Mouse (Mus musculus): Measurements from ENCODE around the gene Ppp1cc. TPM values are rescaled to one million over a fixed set of nuclear protein-coding genes. Genes with fewer than 3 reads are reported as not detected.

Ppp1cc gene
- polyA plus RNA-seq, 1 experiment from 2014 or later, result 238 TPM

GRCm38 (mm10) chr5:122191269-122192063 lies 33.4 kb downstream of the Ppp1cc start:
- Histone ChIP-seq H3K36me3 (ENCODE audit: control insufficient read depth, insufficient read depth, low read length) (no peaks in the 10 kb centered on the region), H3K9me3 (ENCODE audit: control insufficient read depth, low read length) (no peaks in the 10 kb centered on the region), H3K4me3 (replicated peaks; ENCODE audit: low read depth, low read length) (no peak overlapping the region), H3K27me3 (ENCODE audit: control insufficient read depth, insufficient read depth, low read length) (no peaks in the 10 kb centered on the region), H3K4me1 (ENCODE audit: control insufficient read depth, insufficient read depth, low read length) (no peaks in the 10 kb centered on the region), H3K9ac (replicated peaks; ENCODE audit: low read length) (no peak overlapping the region), H3K4me2 (ENCODE audit: low read length) (no peak overlapping the region), H3K27ac (replicated peaks; ENCODE audit: low read depth, low read length) (no peak overlapping the region)
- DNase-seq, result no peak
- WGBS, result 74% methylated on average over 12 of the region's 12 CpGs
- ATAC-seq (ENCODE audit: low FRiP score, low TSS enrichment), result no peak

GRCm38 (mm10) chr5:122192347-122192746 lies 34.3 kb downstream of the Ppp1cc start:
- no peak overlapping the region for H3K4me3 ChIP-seq (replicated peaks; ENCODE audit: low read depth, low read length)
- WGBS, result 55% methylated on average over 3 of the region's 4 CpGs
- no peak overlapping the region for H3K9ac ChIP-seq (replicated peaks; ENCODE audit: low read length)
- H3K4me2 ChIP-seq (ENCODE audit: low read length), result no peak overlapping the region
- no peak for ATAC-seq (ENCODE audit: low FRiP score, low TSS enrichment)
- H3K27ac ChIP-seq (replicated peaks; ENCODE audit: low read depth, low read length), result no peak overlapping the region
- no peak for DNase-seq
- H3K27me3 ChIP-seq (ENCODE audit: control insufficient read depth, insufficient read depth, low read length), result no peaks in the 10 kb centered on the region
- no peaks in the 10 kb centered on the region for H3K36me3 ChIP-seq (ENCODE audit: control insufficient read depth, insufficient read depth, low read length)
- no peaks in the 10 kb centered on the region for H3K9me3 ChIP-seq (ENCODE audit: control insufficient read depth, low read length)
- H3K4me1 ChIP-seq (ENCODE audit: control insufficient read depth, insufficient read depth, low read length), result no peaks in the 10 kb centered on the region

GRCm38 (mm10) chr5:122200872-122201271 lies 42.8 kb downstream of the Ppp1cc start:
- DNase-seq (no peak), ATAC-seq (ENCODE audit: low FRiP score, low TSS enrichment) (no peak)
- Histone ChIP-seq H3K9ac (replicated peaks; ENCODE audit: low read length) (no peak overlapping the region), H3K4me3 (replicated peaks; ENCODE audit: low read depth, low read length) (no peak overlapping the region), H3K4me2 (ENCODE audit: low read length) (no peak overlapping the region), H3K36me3 (ENCODE audit: control insufficient read depth, insufficient read depth, low read length) (no peaks in the 10 kb centered on the region), H3K27me3 (ENCODE audit: control insufficient read depth, insufficient read depth, low read length) (no peaks in the 10 kb centered on the region), H3K27ac (replicated peaks; ENCODE audit: low read depth, low read length) (no peak overlapping the region), H3K4me1 (ENCODE audit: control insufficient read depth, insufficient read depth, low read length) (no peaks in the 10 kb centered on the region), H3K9me3 (ENCODE audit: control insufficient read depth, low read length) (no peaks in the 10 kb centered on the region)
- 95% methylated on average over 4 of the region's 4 CpGs for WGBS

- Histone ChIP-seq H3K9ac (replicated peaks; ENCODE audit: low read length) (no peak overlapping the region), H3K4me2 (ENCODE audit: low read length) (no peak overlapping the region), H3K27me3 (ENCODE audit: control insufficient read depth, insufficient read depth, low read length) (no peaks in the 10 kb centered on the region), H3K4me1 (ENCODE audit: control insufficient read depth, insufficient read depth, low read length) (no peaks in the 10 kb centered on the region), H3K9me3 (ENCODE audit: control insufficient read depth, low read length) (no peaks in the 10 kb centered on the region), H3K27ac (replicated peaks; ENCODE audit: low read depth, low read length) (no peak overlapping the region), H3K4me3 (replicated peaks; ENCODE audit: low read depth, low read length) (no peak overlapping the region), H3K36me3 (ENCODE audit: control insufficient read depth, insufficient read depth, low read length) (no peaks in the 10 kb centered on the region)
- DNase-seq (no peak), ATAC-seq (ENCODE audit: low FRiP score, low TSS enrichment) (no peak)
- 86% methylated on average over 6 of the region's 6 CpGs for WGBS
These were observed 43.8 kb downstream of the Ppp1cc start for GRCm38 (mm10) chr5:122201904-122202303.

- no peak for DNase-seq
- Histone ChIP-seq H3K4me3 (replicated peaks; ENCODE audit: low read depth, low read length) (no peak overlapping the region), H3K4me1 (ENCODE audit: control insufficient read depth, insufficient read depth, low read length) (no peaks in the 10 kb centered on the region), H3K27ac (replicated peaks; ENCODE audit: low read depth, low read length) (no peak overlapping the region), H3K27me3 (ENCODE audit: control insufficient read depth, insufficient read depth, low read length) (no peaks in the 10 kb centered on the region), H3K9me3 (ENCODE audit: control insufficient read depth, low read length) (no peaks in the 10 kb centered on the region), H3K36me3 (ENCODE audit: control insufficient read depth, insufficient read depth, low read length) (no peaks in the 10 kb centered on the region), H3K4me2 (ENCODE audit: low read length) (no peak overlapping the region), H3K9ac (replicated peaks; ENCODE audit: low read length) (no peak overlapping the region)
- no peak for ATAC-seq (ENCODE audit: low FRiP score, low TSS enrichment)
- 71% methylated on average over 2 of the region's 2 CpGs for WGBS
These were observed 46.1 kb downstream of the Ppp1cc start for GRCm38 (mm10) chr5:122204180-122204579.

- no peaks in the 10 kb centered on the region for H3K9me3 ChIP-seq (ENCODE audit: control insufficient read depth, low read length)
- H3K36me3 ChIP-seq (ENCODE audit: control insufficient read depth, insufficient read depth, low read length), result no peaks in the 10 kb centered on the region
- peaks cover 6% of the 10 kb centered on the region; the same call in 1 of the 2 replicates for H3K4me1 ChIP-seq (ENCODE audit: control insufficient read depth, insufficient read depth, low read length)
- H3K27me3 ChIP-seq (ENCODE audit: control insufficient read depth, insufficient read depth, low read length), result no peaks in the 10 kb centered on the region
- H3K9ac ChIP-seq (replicated peaks; ENCODE audit: low read length), result no peak within 1 kb of the TSS
- no peak within 1 kb of the TSS for H3K4me2 ChIP-seq (ENCODE audit: low read length)
- H3K4me3 ChIP-seq (replicated peaks; ENCODE audit: low read depth, low read length), result no peak within 1 kb of the TSS
- 86% methylated on average over 4 of the region's 4 CpGs for WGBS
- DNase-seq (no peak), ATAC-seq (ENCODE audit: low FRiP score, low TSS enrichment) (no peak)
- no peak within 1 kb of the TSS for H3K27ac ChIP-seq (replicated peaks; ENCODE audit: low read depth, low read length)
These were observed 48.4 kb downstream of the Ppp1cc start, which contains the start of gene Hvcn1 for GRCm38 (mm10) chr5:122206475-122206874. Hvcn1 (plus strand) TSS chr5:122206804.

GRCm38 (mm10) chr5:122208909-122209308 lies 50.8 kb downstream of the Ppp1cc start:
- Histone ChIP-seq H3K9me3 (ENCODE audit: control insufficient read depth, low read length) (no peaks in the 10 kb centered on the region), H3K36me3 (ENCODE audit: control insufficient read depth, insufficient read depth, low read length) (no peaks in the 10 kb centered on the region), H3K9ac (replicated peaks; ENCODE audit: low read length) (no peak overlapping the region), H3K27me3 (ENCODE audit: control insufficient read depth, insufficient read depth, low read length) (no peaks in the 10 kb centered on the region), H3K4me2 (ENCODE audit: low read length) (no peak overlapping the region), H3K27ac (replicated peaks; ENCODE audit: low read depth, low read length) (no peak overlapping the region), H3K4me3 (replicated peaks; ENCODE audit: low read depth, low read length) (no peak overlapping the region), H3K4me1 (ENCODE audit: control insufficient read depth, insufficient read depth, low read length) (peaks cover 6% of the 10 kb centered on the region; the same call in 1 of the 2 replicates)
- DNase-seq (no peak), ATAC-seq (ENCODE audit: low FRiP score, low TSS enrichment) (no peak)
- 39% methylated on average over 6 of the region's 6 CpGs for WGBS

- ATAC-seq (ENCODE audit: low FRiP score, low TSS enrichment), result no peak
- peak; percentile 69 for DNase-seq
- Histone ChIP-seq H3K4me3 (replicated peaks; ENCODE audit: low read depth, low read length) (peak overlapping the region; percentile 7), H3K4me1 (ENCODE audit: control insufficient read depth, insufficient read depth, low read length) (peaks cover 6% of the 10 kb centered on the region; the same call in 1 of the 2 replicates), H3K27me3 (ENCODE audit: control insufficient read depth, insufficient read depth, low read length) (no peaks in the 10 kb centered on the region), H3K9me3 (ENCODE audit: control insufficient read depth, low read length) (no peaks in the 10 kb centered on the region), H3K9ac (replicated peaks; ENCODE audit: low read length) (peak overlapping the region; percentile 30), H3K36me3 (ENCODE audit: control insufficient read depth, insufficient read depth, low read length) (no peaks in the 10 kb centered on the region), H3K4me2 (ENCODE audit: low read length) (peak overlapping the region; percentile 53), H3K27ac (replicated peaks; ENCODE audit: low read depth, low read length) (no peak overlapping the region)
- 2% methylated on average over 21 of the region's 21 CpGs for WGBS
These were observed 51.7 kb downstream of the Ppp1cc start for GRCm38 (mm10) chr5:122209591-122210368.
